Comparison of ENCODE assay signal across 8 mouse cellular contexts in the genomic region with DNA sequence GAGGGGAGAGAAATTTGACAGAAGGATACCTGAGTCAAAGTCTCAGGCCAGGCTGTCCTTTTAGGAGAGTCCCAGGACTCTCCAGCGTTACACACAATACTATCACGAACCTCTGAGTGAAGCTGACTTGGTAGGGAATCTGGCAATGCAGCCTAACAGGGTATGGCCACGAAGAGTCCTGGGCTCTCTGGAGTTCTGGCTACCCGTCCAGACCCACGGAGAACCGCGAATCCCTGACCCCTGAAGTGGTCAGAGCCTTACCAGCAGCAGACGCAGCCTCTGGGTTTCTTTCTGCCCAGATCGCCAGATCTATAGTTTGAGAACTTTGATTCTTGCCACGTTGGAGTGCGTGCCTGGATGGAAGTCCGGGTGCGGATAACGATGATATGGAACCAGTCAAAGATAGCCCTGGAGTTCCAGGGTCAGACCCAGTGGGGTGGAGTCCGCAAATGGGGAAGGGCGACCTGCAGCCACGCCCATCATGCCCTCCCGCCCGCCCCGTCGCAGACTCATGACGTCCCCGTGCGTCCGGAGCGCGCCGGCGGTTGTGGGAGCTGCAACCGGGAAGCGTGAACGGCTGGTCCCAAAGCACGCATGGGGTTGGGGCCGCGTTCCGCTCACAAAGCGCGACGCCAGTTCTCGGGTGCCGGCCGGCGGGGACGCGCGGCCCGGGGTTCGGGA. TPM values are rescaled to one million over a fixed set of nuclear protein-coding genes. Genes with fewer than 3 reads are reported as not detected.
DNase-seq lines count a peak whose midpoint lies in the region.

A gene (minus strand): TSS at position 511 of the 681 bp plus-strand sequence.
A gene (plus strand): TSS at position 514 of the 681 bp plus-strand sequence.

- H3K36me3 ChIP-seq in megakaryocyte, embryonic 14.5 days (replicated peaks; ENCODE audit: low read length): peaks cover 58% of the 10 kb centered on the region

- no peaks in the 10 kb centered on the region for H3K27me3 ChIP-seq in megakaryocyte, embryonic 14.5 days (replicated peaks)

- peaks cover 39% of the 10 kb centered on the region for H3K4me1 ChIP-seq in megakaryocyte, embryonic 14.5 days

- H3K4me3 ChIP-seq in megakaryocyte, embryonic 14.5 days (replicated peaks): peak within 1 kb of the TSS; percentile 97

- no peaks in the 10 kb centered on the region for H3K9me3 ChIP-seq in megakaryocyte, embryonic 14.5 days

- DNase-seq in adipocyte (ENCODE audit: low spot score): peak; percentile 74
- peak; percentile 94 for DNase-seq in embryo, embryonic 10 days (ENCODE audit: low spot score)
- DNase-seq in gastrocnemius, postnatal 10 days: peak; percentile 89
- DNase-seq in hindlimb bud, embryonic 11.5 days (ENCODE audit: extremely low spot score, low read depth, low spot score): peak; percentile 44
- peak; percentile 55 to 81 for DNase-seq in left cerebral cortex, adult 9 months (ENCODE audit: low spot score in 2 of 2)
- peak; percentile 78 to 87 for DNase-seq in right cerebral cortex, adult 2 months (ENCODE audit: low spot score in 2 of 2)
- peak; percentile 47 for DNase-seq in urinary bladder, postnatal 10 days (ENCODE audit: low spot score)

RNA-seq across cellular contexts. Expression of the first gene that starts in this region (rescaled TPM):
- total RNA-seq in gastrocnemius, postnatal 10 days (2021): 10 to 100 TPM; 33.2 to 33.3 TPM
- polyA plus RNA-seq in megakaryocyte, embryonic 14.5 days (2012; ENCODE audit: insufficient read depth, low replicate concordance): 1.2 and 3.7 TPM in 2 replicates

RNA-seq across cellular contexts. Expression of the second gene that starts in this region (rescaled TPM):
- 10 to 100 TPM; 13.4 to 15.2 TPM for total RNA-seq in gastrocnemius, postnatal 10 days (2021)
- 18.3 and 25.1 TPM in 2 replicates for polyA plus RNA-seq in megakaryocyte, embryonic 14.5 days (2012; ENCODE audit: insufficient read depth, low replicate concordance)

Comparison
In these comparisons a context has a peak if more than half of its experiments do, and no peak if none do; other contexts are left out.
1. Peak in every context shown above with its lines: DNase-seq and H3K4me3 ChIP-seq.
2. DNase-seq: peak in every context shown above with its lines; median percentile 94 in embryo, embryonic 10 days; 89 in gastrocnemius, postnatal 10 days; 82 in right cerebral cortex, adult 2 months; 74 in adipocyte; 68 in left cerebral cortex, adult 9 months; 47 in urinary bladder, postnatal 10 days; 44 in hindlimb bud, embryonic 11.5 days.